Comparison of ENCODE assay signal across 23 mouse cellular contexts in the genomic region with DNA sequence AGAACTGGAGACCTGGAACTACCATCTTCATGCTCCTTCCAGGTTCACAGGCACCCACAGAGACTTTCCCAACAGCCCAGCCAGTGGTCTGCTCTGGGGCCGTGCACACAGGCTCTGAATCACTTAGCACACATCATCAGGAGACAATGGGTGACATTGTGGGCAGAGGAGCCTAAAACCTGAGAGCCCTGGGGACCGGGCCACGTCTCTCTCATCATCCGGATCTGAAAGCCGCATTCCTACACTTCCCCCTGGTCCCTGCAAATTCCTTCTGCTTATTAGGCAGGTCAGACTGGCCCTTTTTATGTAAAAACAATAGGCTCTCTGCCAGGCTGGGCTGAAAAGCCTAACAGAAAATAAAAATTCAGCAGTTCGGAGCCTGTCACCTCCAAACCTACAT.
A peak's percentile ranks its signal among the peaks of the same experiment; 100 is the strongest.
DNase-seq lines count a peak whose midpoint lies in the region; ATAC-seq and TF ChIP-seq lines count a peak whose summit lies in the region.
"Had no signal": no experiment of that assay in that cellular context is flagged by ENCODE, and none has a peak within 500 bp of the region (broad histone marks: within the 10 kb centered on the region; RNA-seq: fewer than 3 reads in every experiment).

No protein-coding gene starts in this region.

- no peak overlapping the region for H3K4me2 ChIP-seq in midbrain, embryonic 15.5 days
- H3K4me2 ChIP-seq: forebrain, embryonic 12.5 days; kidney, embryonic 15.5 days; liver, embryonic 13.5 days had no signal

- no peak for ATAC-seq in midbrain, embryonic 15.5 days (replicated peaks)
- ATAC-seq: CD4-positive, CD25-positive, alpha-beta regulatory T cell, adult 4 months; hindbrain, embryonic 16.5 days; midbrain, embryonic 16.5 days had no signal

- DNase-seq in midbrain, embryonic 10.5 days (ENCODE audit: low spot score): no peak
- DNase-seq in brain, embryonic 14.5 days (ENCODE audit: low read depth): peak; percentile 23
- DNase-seq in limb, embryonic 10.5 days (ENCODE audit: low spot score): no peak
- DNase-seq in kidney, postnatal 36 days: no peak
- DNase-seq in right cerebral cortex, postnatal 14 days: no peak
- no peak for DNase-seq in adrenal gland, postnatal 25 days
- DNase-seq: adrenal gland, adult 8-10 months; cerebellum, adult 11 months; cerebellum, adult 9-10 months; gastrocnemius, postnatal 14 days; heart, postnatal 14 days; kidney, adult 18-20 months; kidney, postnatal 25 days; liver, embryonic 13.5 days; lung, adult 18-20 months; lung, postnatal 10 days; thymus, postnatal 4 days had no signal

- H3K27me3 ChIP-seq in midbrain, embryonic 10.5 days (ENCODE audit: low read depth, poor library complexity, severe bottlenecking): peaks cover 14% of the 10 kb centered on the region
- H3K27me3 ChIP-seq in midbrain, embryonic 15.5 days (replicated peaks): no peaks in the 10 kb centered on the region
- peaks cover 36% of the 10 kb centered on the region for H3K27me3 ChIP-seq in limb, embryonic 10.5 days (ENCODE audit: low read depth, poor library complexity, severe bottlenecking)
- H3K27me3 ChIP-seq: forebrain, embryonic 12.5 days; liver, embryonic 13.5 days had no signal

- 0 out of 2 replicates have a peak overlapping the region, but pooled peaks have one; percentile 33 for H3K27ac ChIP-seq in midbrain, embryonic 10.5 days (replicated peaks)
- no peak overlapping the region for H3K27ac ChIP-seq in midbrain, embryonic 15.5 days
- H3K27ac ChIP-seq in limb, embryonic 10.5 days: peak overlapping the region; percentile 66
- H3K27ac ChIP-seq: forebrain, embryonic 12.5 days; kidney, embryonic 15.5 days; liver, embryonic 13.5 days had no signal

- no peak for TF ChIP-seq POLR2A in brain, embryonic 14.5 days (IDR thresholded peaks at IDR 0.05; ENCODE audit: borderline replicate concordance, extremely low read depth, insufficient read depth, insufficient read length, poor library complexity, severe bottlenecking)

- H3K4me3 ChIP-seq in midbrain, embryonic 10.5 days: no peak overlapping the region
- H3K4me3 ChIP-seq in midbrain, embryonic 15.5 days: no peak overlapping the region
- H3K4me3 ChIP-seq in limb, embryonic 10.5 days: no peak overlapping the region
- H3K4me3 ChIP-seq: forebrain, embryonic 12.5 days; kidney, embryonic 15.5 days; liver, embryonic 13.5 days had no signal

- H3K9me3 ChIP-seq in midbrain, embryonic 10.5 days (replicated peaks): peaks cover 11% of the 10 kb centered on the region
- no peaks in the 10 kb centered on the region for H3K9me3 ChIP-seq in midbrain, embryonic 15.5 days
- H3K9me3 ChIP-seq in limb, embryonic 10.5 days (replicated peaks): no peaks in the 10 kb centered on the region
- H3K9me3 ChIP-seq: kidney, embryonic 15.5 days; liver, embryonic 13.5 days had no signal

- WGBS in midbrain, embryonic 10.5 days: 41% methylated on average over 6 of the region's 6 CpGs
- WGBS in midbrain, embryonic 15.5 days: 28% methylated on average over 6 of the region's 6 CpGs
- 65% methylated on average over 6 of the region's 6 CpGs for WGBS in limb, embryonic 10.5 days

- no peak for TF ChIP-seq CTCF in brain, embryonic 14.5 days (IDR thresholded peaks at IDR 0.05; ENCODE audit: borderline replicate concordance, extremely low read depth, insufficient read depth, insufficient read length)

- no peak overlapping the region for H3K9ac ChIP-seq in midbrain, embryonic 15.5 days
- H3K9ac ChIP-seq: forebrain, embryonic 12.5 days; kidney, embryonic 15.5 days; liver, embryonic 13.5 days had no signal

- H3K36me3 ChIP-seq in midbrain, embryonic 10.5 days: no peaks in the 10 kb centered on the region
- H3K36me3 ChIP-seq in midbrain, embryonic 15.5 days (replicated peaks): no peaks in the 10 kb centered on the region
- H3K36me3 ChIP-seq in limb, embryonic 10.5 days: no peaks in the 10 kb centered on the region
- H3K36me3 ChIP-seq: forebrain, embryonic 12.5 days; kidney, embryonic 15.5 days; liver, embryonic 13.5 days had no signal

- H3K4me1 ChIP-seq in midbrain, embryonic 10.5 days: peaks cover 13% of the 10 kb centered on the region
- no peaks in the 10 kb centered on the region for H3K4me1 ChIP-seq in midbrain, embryonic 15.5 days
- H3K4me1 ChIP-seq in limb, embryonic 10.5 days: peaks cover 34% of the 10 kb centered on the region
- H3K4me1 ChIP-seq: liver, embryonic 13.5 days had no signal
